Mouse (Mus musculus): ENCODE data around the gene Runx2. TPM values are rescaled to one million over a fixed set of nuclear protein-coding genes. Genes with fewer than 3 reads are reported as not detected.

The Runx2 gene
- polyA plus RNA-seq, 1 experiment from 2014 or later: 0.41 TPM

DNA sequence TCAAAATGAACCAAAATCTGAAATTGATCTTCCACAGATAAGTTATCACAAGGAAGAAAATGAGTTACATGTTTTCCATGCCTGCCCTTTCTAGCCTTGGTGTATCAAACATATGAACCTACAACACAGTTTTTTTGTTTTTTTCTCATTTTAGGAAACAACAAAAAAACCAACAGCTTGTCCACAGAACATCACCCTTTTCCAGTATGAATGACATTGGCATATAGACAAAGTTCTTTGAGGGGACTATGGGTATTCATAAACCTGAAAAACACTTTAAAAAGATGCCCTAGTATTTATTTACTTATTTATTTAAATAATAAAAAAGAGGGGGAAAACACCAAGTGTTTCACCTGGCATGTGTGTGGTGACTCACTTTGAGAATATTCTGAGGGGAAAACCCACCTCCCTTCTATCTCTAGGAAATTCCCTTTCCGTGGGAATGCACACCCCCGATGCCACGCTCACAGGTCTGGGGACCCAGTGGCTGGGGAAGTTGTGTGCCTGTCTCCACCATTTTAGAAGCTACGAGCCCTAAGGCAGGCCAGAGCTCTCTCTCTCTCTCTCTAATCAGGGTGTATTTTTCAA is 249.9 kb downstream of the Runx2 start:
- 83% methylated on average over 4 of the region's 4 CpGs for WGBS
- no peak overlapping the region for H3K9ac ChIP-seq
- no peaks in the 10 kb centered on the region for H3K9me3 ChIP-seq
- H3K4me3 ChIP-seq: no peak overlapping the region
- no peaks in the 10 kb centered on the region for H3K4me1 ChIP-seq (replicated peaks)
- ATAC-seq (ENCODE audit: low FRiP score, low read depth): no peak
- H3K27me3 ChIP-seq: no peaks in the 10 kb centered on the region
- H3K27ac ChIP-seq (replicated peaks): no peak overlapping the region
- no peaks in the 10 kb centered on the region for H3K36me3 ChIP-seq
- H3K4me2 ChIP-seq: no peak overlapping the region

DNA sequence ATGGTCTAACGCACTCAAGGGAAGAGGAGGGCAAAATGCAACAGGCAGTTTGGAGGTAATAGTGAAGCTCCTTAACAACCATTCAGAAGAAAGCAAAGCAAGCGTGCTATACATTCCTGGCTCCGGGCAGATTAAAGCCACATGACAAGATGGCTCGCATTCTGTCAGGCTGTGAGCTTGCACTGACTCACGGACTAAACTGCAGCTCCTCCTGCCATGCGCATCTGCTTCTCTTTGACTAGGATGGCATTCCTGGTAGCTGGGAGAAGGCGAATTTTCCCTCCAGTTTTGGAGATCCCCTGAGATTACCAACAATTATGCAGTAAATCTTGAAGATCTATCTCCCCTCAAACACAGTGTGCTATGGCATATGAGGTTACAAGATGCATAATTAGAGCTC is 254.6 kb downstream of the Runx2 start:
- WGBS: 72% methylated on average over 7 of the region's 7 CpGs
- ATAC-seq (ENCODE audit: low FRiP score, low read depth): no peak
- Histone ChIP-seq H3K4me1 (replicated peaks) (no peaks in the 10 kb centered on the region), H3K27me3 (no peaks in the 10 kb centered on the region), H3K9ac (no peak overlapping the region), H3K36me3 (no peaks in the 10 kb centered on the region), H3K4me3 (no peak overlapping the region), H3K9me3 (no peaks in the 10 kb centered on the region), H3K4me2 (no peak overlapping the region), H3K27ac (replicated peaks) (no peak overlapping the region)

GRCm38 (mm10) chr17:44557199-44558111 is 257.1 kb downstream of the Runx2 start:
- 87% methylated on average over 16 of the region's 16 CpGs for WGBS
- H3K27ac ChIP-seq (replicated peaks): no peak overlapping the region
- no peaks in the 10 kb centered on the region for H3K9me3 ChIP-seq
- H3K4me2 ChIP-seq: no peak overlapping the region
- H3K9ac ChIP-seq: no peak overlapping the region
- H3K27me3 ChIP-seq: no peaks in the 10 kb centered on the region
- no peaks in the 10 kb centered on the region for H3K4me1 ChIP-seq (replicated peaks)
- no peak overlapping the region for H3K4me3 ChIP-seq
- no peak for ATAC-seq (ENCODE audit: low FRiP score, low read depth)
- H3K36me3 ChIP-seq: no peaks in the 10 kb centered on the region

DNA sequence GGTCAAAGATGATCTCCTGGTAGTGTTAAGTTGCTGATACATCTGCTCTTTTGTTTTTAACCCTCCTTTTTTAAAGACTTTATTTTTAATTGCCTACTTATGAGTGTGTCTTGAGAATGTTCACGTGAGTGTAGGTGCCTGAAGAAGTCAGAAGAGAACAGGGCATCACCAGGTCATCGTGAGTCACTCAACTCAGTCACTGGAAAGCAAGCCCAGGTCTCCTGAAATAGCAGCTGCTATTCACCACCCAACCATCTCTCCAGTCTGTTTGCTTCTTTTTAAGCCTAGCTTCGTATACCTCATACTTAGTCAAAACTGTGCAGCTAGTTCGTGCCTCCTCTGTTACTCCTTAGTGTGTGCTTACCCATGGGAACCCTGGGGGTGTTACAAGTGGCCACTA is 259.7 kb downstream of the Runx2 start:
- Histone ChIP-seq H3K27me3 (no peaks in the 10 kb centered on the region), H3K27ac (replicated peaks) (no peak overlapping the region), H3K36me3 (no peaks in the 10 kb centered on the region), H3K9ac (no peak overlapping the region), H3K9me3 (no peaks in the 10 kb centered on the region), H3K4me2 (no peak overlapping the region), H3K4me3 (no peak overlapping the region), H3K4me1 (replicated peaks) (no peaks in the 10 kb centered on the region)
- whole genome bisulfite sequencing: 91% methylated on average over 4 of the region's 4 CpGs
- ATAC-seq (ENCODE audit: low FRiP score, low read depth): no peak

GRCm38 (mm10) chr17:44549551-44549950 is 265.0 kb downstream of the Runx2 start:
- Histone ChIP-seq H3K4me1 (replicated peaks) (peaks cover 6% of the 10 kb centered on the region; the same call in 1 of the 2 replicates), H3K9ac (no peak overlapping the region), H3K9me3 (no peaks in the 10 kb centered on the region), H3K4me3 (no peak overlapping the region), H3K36me3 (no peaks in the 10 kb centered on the region), H3K4me2 (no peak overlapping the region), H3K27ac (replicated peaks) (no peak overlapping the region), H3K27me3 (no peaks in the 10 kb centered on the region)
- WGBS: 75% methylated on average over 2 of the region's 2 CpGs
- no peak for ATAC-seq (ENCODE audit: low FRiP score, low read depth)

DNA sequence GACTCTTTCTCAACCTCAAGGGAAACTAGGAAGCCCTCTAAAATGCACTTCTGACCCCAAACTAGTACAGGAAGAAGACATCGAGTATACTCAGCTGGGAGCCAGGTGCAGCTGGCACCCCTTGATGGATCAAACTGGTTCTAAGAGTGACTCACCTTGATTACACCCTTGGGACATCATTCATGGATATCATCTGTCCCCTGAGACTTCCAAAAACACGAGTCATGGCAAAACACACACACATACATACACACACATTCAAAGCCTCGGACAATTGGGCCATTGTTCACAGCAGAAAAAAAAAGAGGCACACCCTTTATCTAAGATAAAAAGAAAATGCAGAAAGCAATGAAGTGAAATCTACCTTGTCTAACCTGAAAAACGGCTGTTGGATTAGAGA is 266.7 kb downstream of the Runx2 start:
- Histone ChIP-seq H3K4me2 (no peak overlapping the region), H3K36me3 (no peaks in the 10 kb centered on the region), H3K4me1 (replicated peaks) (peaks cover 6% of the 10 kb centered on the region; the same call in 1 of the 2 replicates), H3K9ac (no peak overlapping the region), H3K4me3 (no peak overlapping the region), H3K27ac (replicated peaks) (no peak overlapping the region), H3K9me3 (no peaks in the 10 kb centered on the region), H3K27me3 (no peaks in the 10 kb centered on the region)
- 68% methylated on average over 4 of the region's 4 CpGs for WGBS
- ATAC-seq (ENCODE audit: low FRiP score, low read depth): no peak

DNA sequence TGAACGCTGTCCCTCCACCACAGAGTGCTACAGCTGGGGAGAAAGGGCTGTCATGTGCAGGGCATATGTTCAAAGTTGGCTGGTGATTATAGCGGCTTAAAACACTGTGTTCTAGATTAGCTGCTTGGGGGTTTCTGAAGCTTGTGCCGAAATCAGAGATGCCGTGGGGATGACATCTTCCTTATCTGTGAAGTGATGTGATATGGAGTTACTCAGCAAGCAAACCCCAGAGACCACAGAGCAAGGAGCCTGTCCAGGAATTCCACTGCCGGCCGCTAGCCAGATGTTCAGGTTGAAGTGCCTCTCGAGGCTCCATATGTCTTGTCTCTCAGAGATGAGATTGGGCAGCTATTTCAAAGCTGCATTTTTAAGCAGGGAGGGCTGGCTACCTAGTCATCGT is 267.8 kb downstream of the Runx2 start:
- no peak overlapping the region for H3K27ac ChIP-seq (replicated peaks)
- no peak overlapping the region for H3K4me3 ChIP-seq
- H3K4me2 ChIP-seq: no peak overlapping the region
- H3K36me3 ChIP-seq: no peaks in the 10 kb centered on the region
- WGBS: 68% methylated on average over 8 of the region's 8 CpGs
- H3K4me1 ChIP-seq (replicated peaks): peaks cover 6% of the 10 kb centered on the region; the same call in 1 of the 2 replicates
- ATAC-seq (ENCODE audit: low FRiP score, low read depth): no peak
- H3K9ac ChIP-seq: no peak overlapping the region
- H3K27me3 ChIP-seq: no peaks in the 10 kb centered on the region
- H3K9me3 ChIP-seq: no peaks in the 10 kb centered on the region

- H3K4me2 ChIP-seq: no peak overlapping the region
- H3K9me3 ChIP-seq: no peaks in the 10 kb centered on the region
- H3K27ac ChIP-seq (replicated peaks): no peak overlapping the region
- H3K36me3 ChIP-seq: no peaks in the 10 kb centered on the region
- peaks cover 6% of the 10 kb centered on the region; the same call in 1 of the 2 replicates for H3K4me1 ChIP-seq (replicated peaks)
- no peaks in the 10 kb centered on the region for H3K27me3 ChIP-seq
- 56% methylated on average over 14 of the region's 14 CpGs for WGBS
- H3K4me3 ChIP-seq: no peak overlapping the region
- H3K9ac ChIP-seq: no peak overlapping the region
- no peak for ATAC-seq (ENCODE audit: low FRiP score, low read depth)
These were observed 269.3 kb downstream of the Runx2 start for GRCm38 (mm10) chr17:44545141-44545813.

- Histone ChIP-seq H3K27me3 (no peaks in the 10 kb centered on the region), H3K9me3 (no peaks in the 10 kb centered on the region), H3K9ac (no peak overlapping the region), H3K36me3 (no peaks in the 10 kb centered on the region), H3K4me2 (no peak overlapping the region), H3K4me3 (no peak overlapping the region), H3K4me1 (replicated peaks) (peaks cover 6% of the 10 kb centered on the region; the same call in 1 of the 2 replicates), H3K27ac (replicated peaks) (no peak overlapping the region)
- 85% methylated on average over 3 of the region's 3 CpGs for WGBS
- ATAC-seq (ENCODE audit: low FRiP score, low read depth): no peak
These were observed 271.9 kb downstream of the Runx2 start for GRCm38 (mm10) chr17:44542706-44543105.

GRCm38 (mm10) chr17:44540699-44541098 is 273.9 kb downstream of the Runx2 start:
- Histone ChIP-seq H3K4me2 (no peak overlapping the region), H3K36me3 (no peaks in the 10 kb centered on the region), H3K27ac (replicated peaks) (no peak overlapping the region), H3K9ac (no peak overlapping the region), H3K9me3 (no peaks in the 10 kb centered on the region), H3K4me3 (no peak overlapping the region), H3K27me3 (no peaks in the 10 kb centered on the region), H3K4me1 (replicated peaks) (no peaks in the 10 kb centered on the region)
- WGBS: 64% methylated on average over 5 of the region's 5 CpGs
- ATAC-seq (ENCODE audit: low FRiP score, low read depth): no peak

- 61% methylated on average over 11 of the region's 11 CpGs for WGBS
- no peak overlapping the region for H3K4me2 ChIP-seq
- H3K4me3 ChIP-seq: no peak overlapping the region
- H3K9me3 ChIP-seq: no peaks in the 10 kb centered on the region
- no peaks in the 10 kb centered on the region for H3K4me1 ChIP-seq (replicated peaks)
- H3K27ac ChIP-seq (replicated peaks): no peak overlapping the region
- H3K36me3 ChIP-seq: no peaks in the 10 kb centered on the region
- H3K9ac ChIP-seq: no peak overlapping the region
- no peaks in the 10 kb centered on the region for H3K27me3 ChIP-seq
- no peak for ATAC-seq (ENCODE audit: low FRiP score, low read depth)
These were observed 275.7 kb downstream of the Runx2 start for GRCm38 (mm10) chr17:44538921-44539320.

GRCm38 (mm10) chr17:44530000-44530399 is 284.6 kb downstream of the Runx2 start:
- Histone ChIP-seq H3K27me3 (no peaks in the 10 kb centered on the region), H3K4me2 (no peak overlapping the region), H3K9ac (no peak overlapping the region), H3K36me3 (no peaks in the 10 kb centered on the region), H3K4me3 (no peak overlapping the region), H3K27ac (replicated peaks) (no peak overlapping the region), H3K4me1 (replicated peaks) (no peaks in the 10 kb centered on the region), H3K9me3 (no peaks in the 10 kb centered on the region)
- no peak for ATAC-seq (ENCODE audit: low FRiP score, low read depth)
- WGBS: 80% methylated on average over 6 of the region's 6 CpGs
